Mouse (Mus musculus) left cerebral cortex, adult 8-10 months (tissue): ENCODE measurements at regions not wholly inside any gene's neighbourhood (a gene's known extent, or its start where the extent isn't known, plus 50 kb on each side); places are given as distances from the start of the nearest gene placed in this dataset.

Experiments used
- DNase-seq, 2 experiments: peaks; one replicate each; pipeline ENCODE4 v3.0.0; 2022; ENCODE audit warnings: low spot score in 2 of 2

DNA sequence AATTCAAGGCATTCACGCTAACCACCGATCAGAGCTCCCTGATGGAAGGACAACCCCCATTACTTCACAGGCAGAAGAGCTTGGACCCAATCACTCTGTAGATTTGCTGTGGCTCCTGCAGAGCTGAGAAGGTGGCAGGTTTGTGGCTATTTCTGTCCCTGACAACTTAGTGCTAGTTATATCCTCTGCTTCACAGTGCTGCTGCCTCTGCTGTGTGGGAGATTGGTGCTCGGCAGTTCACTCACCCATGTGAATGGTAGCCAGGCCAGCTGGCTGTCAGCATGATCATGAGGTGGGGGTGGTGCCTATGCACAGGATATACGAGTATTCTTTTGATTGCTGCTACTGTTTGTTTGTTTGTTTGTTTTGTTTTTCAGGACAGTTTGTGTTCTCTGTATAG, 113.9 kb downstream of the Gm10131 start:
- DNase-seq, result peak in 1 of 2 experiments; percentile 39

DNA sequence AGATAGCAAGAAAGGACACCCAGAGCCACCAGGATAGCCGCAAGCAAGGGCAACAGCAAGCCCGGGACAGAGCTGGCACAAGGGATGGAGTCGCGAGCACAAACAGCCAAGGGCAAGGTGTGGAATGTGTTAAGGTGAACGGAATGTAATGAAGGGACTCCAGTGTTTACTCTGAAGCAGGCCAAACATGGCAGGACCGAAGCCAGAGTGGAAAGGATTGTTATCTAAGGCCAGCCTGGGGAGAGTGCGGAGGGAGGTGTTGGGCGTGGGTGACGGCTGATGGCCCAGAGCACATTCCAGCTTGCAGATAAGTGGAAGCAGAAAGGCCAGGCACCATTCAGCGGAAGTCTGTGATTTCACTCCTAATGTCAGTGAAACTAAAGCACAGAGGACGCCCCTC, 118.6 kb downstream of the Gm10131 start:
- DNase-seq, result no peak

- DNase-seq, result no peak
These were observed 119.3 kb downstream of the Gm10131 start for GRCm38 (mm10) chr8:33991917-33992875.

DNA sequence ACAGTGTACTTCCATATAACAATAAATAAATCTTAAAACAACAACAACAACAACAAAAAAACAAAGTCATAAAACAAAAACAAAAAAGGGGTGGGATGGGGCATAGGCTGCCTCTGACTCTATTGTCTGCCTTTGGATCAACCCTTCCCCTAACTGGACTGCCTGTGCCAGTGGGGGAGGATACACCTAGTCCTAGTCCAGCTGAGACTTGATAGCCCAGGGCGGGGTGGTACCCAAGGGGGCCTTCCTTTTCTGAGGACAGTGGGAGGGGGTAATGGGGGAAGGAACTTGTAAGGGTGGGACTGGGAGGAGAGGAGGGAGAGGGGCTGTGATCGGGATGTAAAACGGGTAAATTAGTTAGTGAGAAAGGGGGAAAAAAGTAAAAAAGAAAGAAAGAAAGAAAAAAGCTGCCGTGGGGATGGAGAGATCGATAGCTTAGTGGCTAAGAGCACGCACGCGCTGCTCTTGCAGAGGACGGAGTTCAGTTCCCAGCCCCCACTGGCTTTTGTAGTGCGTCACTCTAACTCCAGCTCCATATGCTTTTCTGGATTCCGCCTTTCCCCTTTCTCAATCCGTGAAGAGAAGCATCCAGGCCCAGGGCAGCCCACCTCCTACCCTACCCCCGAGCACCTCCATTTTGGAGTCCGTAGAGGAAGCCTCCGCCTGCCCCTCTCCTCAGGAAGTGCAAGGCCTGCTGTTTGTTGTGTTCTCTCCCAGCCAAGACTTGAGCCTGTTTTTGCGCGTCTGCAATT, 120.2 kb downstream of the Gm10131 start:
- DNase-seq, result no peak

DNA sequence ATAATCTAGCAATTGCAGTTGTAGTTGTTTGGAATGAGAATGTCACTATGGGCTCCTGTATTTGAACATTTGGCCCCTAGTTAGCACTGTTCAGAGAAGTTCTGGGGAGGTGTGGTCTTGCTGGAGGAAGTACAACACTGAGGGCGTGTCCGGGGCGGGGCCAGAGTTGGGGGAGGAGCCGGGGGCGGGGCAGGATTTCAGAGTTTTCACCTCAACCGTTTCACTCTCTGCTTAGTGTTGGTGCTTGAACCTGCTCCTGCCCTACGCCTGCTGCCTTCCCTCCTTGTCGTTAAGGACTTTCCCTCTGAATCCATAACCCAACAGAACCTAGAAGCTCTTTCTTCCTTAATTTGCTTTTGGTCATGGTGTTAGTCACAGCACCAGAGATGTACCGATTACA, 121.5 kb downstream of the Gm10131 start:
- DNase-seq, result no peak

DNA sequence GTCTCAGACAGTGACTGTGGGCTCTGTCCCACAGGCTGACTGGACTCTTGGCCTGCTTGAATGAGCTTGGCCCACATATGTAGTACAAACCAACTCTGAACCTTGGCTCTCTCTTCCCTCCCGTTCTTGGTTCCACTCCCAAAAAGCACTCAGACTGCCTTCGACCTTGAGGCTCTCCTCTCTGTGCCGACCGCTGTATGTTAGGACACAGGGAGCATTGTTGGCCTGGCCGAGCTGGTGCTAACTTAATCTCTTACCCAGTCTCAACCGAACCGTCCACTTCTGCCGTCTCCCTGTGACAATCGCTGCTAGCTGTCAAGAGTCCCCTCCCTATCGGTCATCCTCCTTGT, 123.8 kb downstream of the Gm10131 start:
- no peak for DNase-seq

DNA sequence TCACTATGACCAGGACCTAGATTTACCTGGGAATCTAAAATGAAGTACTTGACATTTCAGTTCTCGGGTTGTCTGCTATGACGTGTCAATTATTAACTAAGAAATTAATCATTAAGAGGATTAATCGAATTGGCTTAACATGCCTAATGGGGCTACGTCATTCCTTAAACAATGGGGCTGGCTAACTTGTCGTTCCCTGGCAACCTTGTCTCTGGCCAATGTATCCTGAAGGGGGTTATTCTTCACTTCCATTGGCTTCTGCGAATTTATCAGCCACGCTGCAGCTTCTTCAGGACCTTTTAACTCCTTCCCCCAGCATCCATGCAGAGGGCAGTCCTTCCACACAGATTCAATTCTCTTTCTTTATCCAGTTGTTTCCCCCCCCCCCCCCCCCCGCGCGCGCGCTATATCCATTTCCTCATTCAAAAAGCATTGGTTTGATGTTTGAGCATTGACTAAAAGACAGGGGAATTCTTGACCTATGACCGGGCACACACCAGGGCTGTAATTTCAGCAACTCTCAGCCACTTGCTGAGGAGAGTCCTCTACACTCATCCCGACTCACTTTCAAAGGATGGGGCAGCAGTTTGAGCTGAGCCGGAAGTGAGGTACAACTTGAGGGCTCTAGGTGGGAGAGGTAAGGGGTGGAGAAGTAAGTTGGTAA, 124.3 kb downstream of the Gm10131 start:
- no peak for DNase-seq

DNA sequence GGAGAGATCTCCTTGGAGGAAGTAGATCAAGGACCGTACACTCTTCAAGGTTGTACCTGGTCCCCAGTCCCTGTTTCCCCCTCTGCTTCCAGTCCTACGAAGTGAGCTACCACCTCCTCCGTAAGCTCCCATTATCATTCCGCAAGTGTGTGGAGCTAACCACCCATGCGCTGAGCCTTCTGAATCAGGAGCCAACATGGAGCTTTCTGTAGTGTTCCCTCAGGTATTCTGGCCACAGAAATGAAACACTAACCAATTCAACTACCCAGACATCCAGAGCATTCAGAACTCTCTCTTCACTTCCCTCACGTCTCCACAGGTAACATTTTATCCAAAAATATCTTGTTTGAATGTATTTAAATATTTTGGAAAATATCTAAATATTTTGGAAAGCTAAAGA, 124.9 kb downstream of the Gm10131 start:
- no peak for DNase-seq

GRCm38 (mm10) chr8:33985430-33985977, 126.0 kb downstream of the Gm10131 start:
- no peak for DNase-seq

DNA sequence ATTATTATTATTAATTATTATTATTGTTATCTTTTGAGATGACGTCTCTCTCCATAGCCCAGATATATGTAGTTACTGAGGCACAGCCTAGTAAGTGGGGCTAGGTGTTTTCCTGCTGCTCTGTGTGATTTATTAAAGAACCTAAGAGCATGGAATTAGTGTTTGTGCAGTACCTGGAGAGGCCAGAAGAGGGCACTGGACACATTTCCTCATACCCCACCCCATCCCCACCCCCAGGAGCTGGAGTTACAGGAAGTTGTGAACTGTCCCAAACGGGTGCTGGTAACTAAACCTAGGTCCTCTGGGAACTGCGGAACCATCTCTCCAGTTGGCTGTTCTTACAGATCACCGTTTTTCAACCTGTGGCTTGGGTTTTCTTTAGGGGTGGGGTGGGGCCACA, 129.9 kb downstream of the Gm10131 start:
- no peak for DNase-seq

- no peak for DNase-seq
These were observed 130.5 kb downstream of the Gm10131 start for GRCm38 (mm10) chr8:33980999-33981398.
